Mouse (Mus musculus) midbrain, embryonic 12.5 days (tissue): ENCODE results near the gene Plcl1. TPM values are rescaled to one million over a fixed set of nuclear protein-coding genes. Genes with fewer than 3 reads are reported as not detected.

Experiments used
- ATAC-seq: fragments of 200-750 bp; cut with Nextera tagmentation; 2 replicates; pipeline ENCODE4 v1.8.0; 2017; ENCODE audit warnings: low read depth, moderate TSS enrichment, moderate library complexity; ENCODE audit not compliant: low FRiP score
- H3K27ac ChIP-seq: fragments of 300-500 bp; sonication (generic); replicated peaks from 2 replicates; pipeline ENCODE4 v1.5.1; 2016; ENCODE audit warnings: mild to moderate bottlenecking
- H3K27me3 ChIP-seq: fragments of 300-500 bp; sonication (generic); 2 replicates; pipeline ENCODE4 v1.6.1; 2016; ENCODE audit warnings: mild to moderate bottlenecking
- H3K36me3 ChIP-seq: fragments of 300-500 bp; sonication (generic); 2 replicates; pipeline ENCODE4 v1.6.1; 2016
- H3K4me1 ChIP-seq: fragments of 300-500 bp; sonication (generic); 2 replicates; pipeline ENCODE4 v1.6.1; 2016
- H3K4me2 ChIP-seq: fragments of 300-500 bp; sonication (generic); replicated peaks from 2 replicates; pipeline ENCODE4 v1.6.1; 2016; ENCODE audit warnings: mild to moderate bottlenecking, moderate library complexity
- H3K4me3 ChIP-seq: fragments of 300-500 bp; sonication (generic); 2 replicates; pipeline ENCODE4 v1.5.1; 2016; ENCODE audit warnings: mild to moderate bottlenecking
- H3K9ac ChIP-seq: fragments of 300-500 bp; sonication (generic); replicated peaks from 2 replicates; pipeline ENCODE4 v1.6.1; 2016; ENCODE audit warnings: mild to moderate bottlenecking, moderate library complexity
- H3K9me3 ChIP-seq: fragments of 300-500 bp; sonication (generic); 2 replicates; pipeline ENCODE4 v1.6.1; 2016; ENCODE audit warnings: mild to moderate bottlenecking
- WGBS: fragments of 180-500 bp; shearing (Covaris S2); methylation state at CpG from one replicate; pipeline ENCODE4 v1.1.7; 2016; 5-methylcytosine and 5-hydroxymethylcytosine counted together
- polyA plus RNA-seq: library from polyadenylated mRNA; unstranded; fragments of >200 nt; fragmentation: Nextera tagmentation; extraction: Ambion mirVana; gene quantifications from 2 replicates; pipeline ENCODE4 v1.2.1, GENCODE M21; 2016

Plcl1 gene
- polyA plus RNA-seq, 1 experiment from 2014 or later = 2.2 TPM

- Histone ChIP-seq H3K4me3 (no peak overlapping the region), H3K9ac (no peak overlapping the region), H3K4me2 (no peak overlapping the region), H3K36me3 (no peaks in the 10 kb centered on the region), H3K4me1 (no peaks in the 10 kb centered on the region), H3K27me3 (no peaks in the 10 kb centered on the region), H3K9me3 (no peaks in the 10 kb centered on the region), H3K27ac (no peak overlapping the region)
- WGBS = 70% methylated on average over 2 of the region's 2 CpGs
- no peak for ATAC-seq
These were observed 176.0 kb downstream of the Plcl1 start for GRCm38 (mm10) chr1:55581752-55582151.

DNA sequence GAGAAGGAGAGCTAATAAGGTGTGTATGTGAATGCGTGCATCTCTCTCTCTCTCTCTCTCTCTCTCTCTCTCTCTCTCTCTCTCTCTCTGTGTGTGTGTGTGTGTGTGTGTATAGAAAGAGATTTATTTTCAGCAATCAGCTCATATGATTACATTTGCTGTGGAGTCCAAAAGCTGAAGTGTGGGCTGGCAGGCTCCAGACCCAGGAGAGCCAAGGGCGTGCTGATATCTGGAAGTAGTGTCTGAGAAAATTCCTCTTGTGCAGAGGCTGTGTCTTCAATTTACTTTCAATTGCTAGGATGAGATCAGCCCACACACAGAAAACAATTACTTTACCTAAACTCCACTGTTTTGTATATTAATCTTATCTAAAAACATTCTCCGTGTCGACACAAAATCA is 179.7 kb downstream of the Plcl1 start:
- no peaks in the 10 kb centered on the region for H3K36me3 ChIP-seq
- no peak overlapping the region for H3K9ac ChIP-seq
- H3K27me3 ChIP-seq = no peaks in the 10 kb centered on the region
- no peak for ATAC-seq
- no peak overlapping the region for H3K4me2 ChIP-seq
- 91% methylated on average over 4 of the region's 4 CpGs for WGBS
- H3K4me1 ChIP-seq = no peaks in the 10 kb centered on the region
- no peak overlapping the region for H3K4me3 ChIP-seq
- H3K9me3 ChIP-seq = no peaks in the 10 kb centered on the region
- H3K27ac ChIP-seq = no peak overlapping the region

GRCm38 (mm10) chr1:55588090-55588489 is 182.4 kb downstream of the Plcl1 start:
- no peak overlapping the region for H3K4me2 ChIP-seq
- WGBS = 42% methylated on average over 6 of the region's 6 CpGs
- H3K27ac ChIP-seq = no peak overlapping the region

DNA sequence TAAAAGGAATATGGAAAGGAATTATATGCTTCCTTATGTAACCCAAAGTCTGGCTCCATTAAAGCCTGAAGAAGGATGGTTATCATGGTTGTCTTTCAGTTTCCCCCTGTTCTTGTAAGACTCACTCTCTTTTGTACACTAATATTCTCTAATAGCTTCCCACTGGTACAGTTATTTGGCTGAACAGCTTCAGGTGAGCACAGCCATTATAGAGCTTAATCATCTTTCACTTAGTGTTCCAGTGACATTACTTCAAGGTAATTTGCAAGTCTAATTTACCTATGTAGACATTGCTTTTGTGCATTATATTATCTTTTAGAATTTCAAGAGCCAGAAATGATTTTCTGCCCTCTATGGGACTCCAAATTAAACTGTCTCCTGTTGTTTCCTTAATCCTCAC is 184.3 kb downstream of the Plcl1 start:
- Histone ChIP-seq H3K9ac (no peak overlapping the region), H3K9me3 (no peaks in the 10 kb centered on the region), H3K36me3 (no peaks in the 10 kb centered on the region), H3K4me3 (no peak overlapping the region), H3K27me3 (no peaks in the 10 kb centered on the region), H3K4me2 (no peak overlapping the region), H3K4me1 (no peaks in the 10 kb centered on the region), H3K27ac (no peak overlapping the region)
- ATAC-seq = no peak

More at GRCm38 (mm10) chr1:55588090-55588489, 182.4 kb downstream of the Plcl1 start:
- Histone ChIP-seq H3K27me3 (no peaks in the 10 kb centered on the region), H3K36me3 (no peaks in the 10 kb centered on the region), H3K4me1 (no peaks in the 10 kb centered on the region), H3K9me3 (no peaks in the 10 kb centered on the region), H3K4me3 (no peak overlapping the region), H3K9ac (no peak overlapping the region)
- ATAC-seq = no peak

- 90% methylated on average over 1 of the region's 1 CpGs for WGBS
These were observed 194.8 kb downstream of the Plcl1 start for GRCm38 (mm10) chr1:55600496-55600895.

DNA sequence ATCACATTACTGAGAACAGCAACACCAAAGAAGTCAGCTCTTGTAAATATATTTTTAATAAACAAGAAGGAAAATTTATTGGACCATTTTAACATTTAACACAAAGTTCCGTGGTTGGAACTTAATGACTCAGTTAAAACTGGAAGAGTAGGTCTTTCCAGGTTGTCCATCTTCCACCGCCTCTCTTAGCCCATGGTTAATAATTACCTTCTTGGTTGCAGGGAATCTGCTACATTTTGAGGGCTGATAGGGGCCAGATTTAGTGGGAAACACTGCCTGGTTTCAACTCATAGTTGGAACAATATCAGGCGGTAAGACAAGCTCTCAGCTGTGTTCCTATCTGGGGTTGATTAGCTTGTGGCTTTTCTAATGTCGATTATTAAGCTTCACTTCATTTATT is 198.9 kb downstream of the Plcl1 start:
- WGBS = 91% methylated on average over 4 of the region's 4 CpGs
- Histone ChIP-seq H3K9ac (no peak overlapping the region), H3K27ac (no peak overlapping the region), H3K4me2 (no peak overlapping the region), H3K4me3 (no peak overlapping the region), H3K9me3 (no peaks in the 10 kb centered on the region), H3K36me3 (no peaks in the 10 kb centered on the region), H3K27me3 (no peaks in the 10 kb centered on the region), H3K4me1 (peaks cover 1% of the 10 kb centered on the region; the same call in 1 of the 2 replicates)
- no peak for ATAC-seq

More at GRCm38 (mm10) chr1:55600496-55600895, 194.8 kb downstream of the Plcl1 start:
- Histone ChIP-seq H3K9ac (no peak overlapping the region), H3K4me1 (no peaks in the 10 kb centered on the region), H3K4me3 (no peak overlapping the region), H3K27me3 (no peaks in the 10 kb centered on the region), H3K4me2 (no peak overlapping the region), H3K27ac (no peak overlapping the region), H3K36me3 (no peaks in the 10 kb centered on the region), H3K9me3 (no peaks in the 10 kb centered on the region)
- no peak for ATAC-seq

DNA sequence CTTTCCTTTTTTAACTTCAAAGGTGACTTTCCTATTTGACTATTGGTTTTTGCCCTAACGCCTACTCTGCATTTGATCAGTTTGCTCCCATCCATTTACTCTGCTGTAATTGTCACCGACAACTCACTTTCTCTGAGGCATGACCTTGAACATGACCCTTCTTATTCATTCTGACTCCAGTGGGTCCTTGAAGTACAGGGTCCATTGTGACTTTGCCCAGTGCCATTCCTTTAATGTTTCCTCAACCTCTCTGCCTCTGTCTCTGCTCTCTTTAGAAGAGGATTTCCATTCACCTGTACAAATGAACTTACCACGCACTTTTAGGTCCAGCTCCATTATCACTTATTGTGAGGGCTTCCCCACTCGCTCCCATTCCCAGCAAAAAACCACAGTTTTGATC is 199.7 kb downstream of the Plcl1 start:
- H3K4me3 ChIP-seq = no peak overlapping the region
- no peaks in the 10 kb centered on the region for H3K9me3 ChIP-seq
- H3K27me3 ChIP-seq = no peaks in the 10 kb centered on the region
- WGBS = 55% methylated on average over 4 of the region's 4 CpGs
- H3K4me1 ChIP-seq = peaks cover 2% of the 10 kb centered on the region; the same call in 1 of the 2 replicates
- H3K4me2 ChIP-seq = no peak overlapping the region
- H3K9ac ChIP-seq = no peak overlapping the region
- no peak overlapping the region for H3K27ac ChIP-seq
- no peak for ATAC-seq
- no peaks in the 10 kb centered on the region for H3K36me3 ChIP-seq

GRCm38 (mm10) chr1:55605956-55606355 is 200.2 kb downstream of the Plcl1 start:
- H3K4me3 ChIP-seq = no peak overlapping the region
- H3K9me3 ChIP-seq = no peaks in the 10 kb centered on the region
- 82% methylated on average over 2 of the region's 2 CpGs for WGBS
- H3K36me3 ChIP-seq = no peaks in the 10 kb centered on the region
- no peaks in the 10 kb centered on the region for H3K27me3 ChIP-seq
- peaks cover 2% of the 10 kb centered on the region; the same call in 1 of the 2 replicates for H3K4me1 ChIP-seq
- H3K27ac ChIP-seq = no peak overlapping the region
- ATAC-seq = no peak
- H3K4me2 ChIP-seq = no peak overlapping the region
- H3K9ac ChIP-seq = no peak overlapping the region

GRCm38 (mm10) chr1:55606405-55606804 is 200.7 kb downstream of the Plcl1 start:
- Histone ChIP-seq H3K4me3 (no peak overlapping the region), H3K4me1 (peaks cover 2% of the 10 kb centered on the region; the same call in 1 of the 2 replicates), H3K9me3 (no peaks in the 10 kb centered on the region), H3K9ac (no peak overlapping the region), H3K27me3 (no peaks in the 10 kb centered on the region), H3K36me3 (no peaks in the 10 kb centered on the region), H3K4me2 (no peak overlapping the region), H3K27ac (no peak overlapping the region)
- 74% methylated on average over 8 of the region's 8 CpGs for WGBS
- ATAC-seq = no peak

GRCm38 (mm10) chr1:55612759-55613328 is 207.1 kb downstream of the Plcl1 start:
- Histone ChIP-seq H3K4me2 (no peak overlapping the region), H3K27me3 (no peaks in the 10 kb centered on the region), H3K4me3 (no peak overlapping the region), H3K36me3 (no peaks in the 10 kb centered on the region), H3K4me1 (peaks cover 2% of the 10 kb centered on the region; the same call in 1 of the 2 replicates), H3K27ac (no peak overlapping the region), H3K9ac (no peak overlapping the region), H3K9me3 (no peaks in the 10 kb centered on the region)
- WGBS = 87% methylated on average over 6 of the region's 6 CpGs
- ATAC-seq = no peak

GRCm38 (mm10) chr1:55617857-55618256 is 212.1 kb downstream of the Plcl1 start:
- Histone ChIP-seq H3K9me3 (no peaks in the 10 kb centered on the region), H3K27ac (no peak overlapping the region), H3K9ac (no peak overlapping the region), H3K4me1 (no peaks in the 10 kb centered on the region), H3K4me2 (no peak overlapping the region), H3K27me3 (no peaks in the 10 kb centered on the region), H3K4me3 (no peak overlapping the region), H3K36me3 (no peaks in the 10 kb centered on the region)
- 90% methylated on average over 2 of the region's 2 CpGs for WGBS
- no peak for ATAC-seq

GRCm38 (mm10) chr1:55618617-55619286 is 213.0 kb downstream of the Plcl1 start:
- Histone ChIP-seq H3K27ac (no peak overlapping the region), H3K4me3 (no peak overlapping the region), H3K9ac (no peak overlapping the region), H3K9me3 (no peaks in the 10 kb centered on the region), H3K27me3 (no peaks in the 10 kb centered on the region), H3K4me1 (no peaks in the 10 kb centered on the region), H3K4me2 (no peak overlapping the region), H3K36me3 (no peaks in the 10 kb centered on the region)
- WGBS = 80% methylated on average over 7 of the region's 7 CpGs
- no peak for ATAC-seq
